Mouse (Mus musculus): Measurements from ENCODE around the gene Ccdc28b.
A peak's percentile ranks its signal among the peaks of the same experiment; 100 is the strongest.

GRCm38 (mm10) chr4:129671491-129672082 lies 47.8 kb upstream of the Ccdc28b start:
- TF ChIP-seq CTCF (IDR thresholded peaks at IDR 0.05), result peak; percentile 90
- no peak for TF ChIP-seq POLR2A (IDR thresholded peaks at IDR 0.05; ENCODE audit: insufficient read depth, low read depth, low read length)

All from heart, adult 2 months (tissue).